Comparison of ENCODE assay signal across 7 mouse cellular contexts in the genomic region with DNA sequence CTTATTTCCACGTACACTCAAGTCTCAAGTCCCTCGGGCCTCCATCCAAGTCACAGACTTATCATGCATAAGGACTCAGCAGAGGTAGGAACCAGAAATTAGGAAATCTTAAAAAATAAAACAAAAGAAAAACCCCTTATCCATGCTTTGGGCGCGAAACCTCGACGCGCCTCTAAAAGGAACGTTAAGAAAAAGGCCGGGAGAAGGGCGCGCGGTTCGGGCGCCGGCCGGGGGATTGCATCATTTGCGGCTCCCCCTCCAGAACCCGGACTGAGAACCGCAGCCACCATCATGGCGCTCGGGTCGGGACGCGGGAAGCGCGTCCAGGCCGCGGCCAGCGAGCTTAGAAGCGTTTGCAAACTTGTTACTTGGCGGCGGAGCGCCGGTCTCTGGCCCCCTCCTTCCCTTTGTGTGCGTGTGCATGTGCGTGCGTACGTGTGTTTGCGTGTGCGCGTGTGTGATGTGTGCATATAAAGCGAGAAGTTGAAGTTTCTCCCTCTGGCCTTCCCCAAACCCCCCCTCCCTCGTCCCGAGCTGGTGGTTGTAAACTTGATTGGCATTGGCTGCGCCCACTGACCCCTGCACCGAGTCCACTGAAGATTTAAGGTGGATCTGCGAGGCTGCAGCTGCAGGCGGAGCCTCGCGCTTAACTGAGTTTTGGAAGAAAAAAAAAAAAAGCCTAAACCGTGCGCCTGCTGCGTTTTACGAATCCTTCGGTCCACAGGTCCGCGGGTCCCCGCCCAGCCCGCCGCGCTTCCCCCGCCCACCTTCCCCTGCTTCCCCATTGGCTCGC. TPM values are rescaled to one million over a fixed set of nuclear protein-coding genes. Genes with fewer than 3 reads are reported as not detected.
DNase-seq lines count a peak whose midpoint lies in the region; ATAC-seq lines count a peak whose summit lies in the region.

No protein-coding gene starts in this region.

- peaks cover 11% of the 10 kb centered on the region for H3K36me3 ChIP-seq in limb, embryonic 10.5 days
- H3K36me3 ChIP-seq in midbrain, embryonic 12.5 days = no peaks in the 10 kb centered on the region

- 1% methylated on average over 63 of the region's 63 CpGs for WGBS in limb, embryonic 10.5 days
- WGBS in midbrain, embryonic 12.5 days = under 1% methylated on average over 63 of the region's 63 CpGs

- peak overlapping the region; percentile 69 for H3K4me3 ChIP-seq in limb, embryonic 10.5 days
- H3K4me3 ChIP-seq in midbrain, embryonic 12.5 days = peak overlapping the region; percentile 58

- ATAC-seq in inflammation-experienced regulatory T-cells, adult 6 months = peak; percentile 47
- peak; percentile 91 for ATAC-seq in midbrain, embryonic 12.5 days (ENCODE audit: low FRiP score, low read depth)

- H3K4me2 ChIP-seq in midbrain, embryonic 12.5 days (replicated peaks) = peak overlapping the region; percentile 89

- intact Hi-C loops in gastrocnemius, postnatal 14 days (cut with DNase I; ENCODE audit: low total_unique reads) = no loop called here

- H3K4me1 ChIP-seq in limb, embryonic 10.5 days = peaks cover 36% of the 10 kb centered on the region
- H3K4me1 ChIP-seq in midbrain, embryonic 12.5 days = peaks cover 57% of the 10 kb centered on the region

- 0 out of 2 replicates have a peak, but pooled peaks cover 3% of the 10 kb centered on the region for H3K27me3 ChIP-seq in limb, embryonic 10.5 days (ENCODE audit: low read depth, poor library complexity, severe bottlenecking)
- H3K27me3 ChIP-seq in midbrain, embryonic 12.5 days = no peaks in the 10 kb centered on the region

- H3K9ac ChIP-seq in midbrain, embryonic 12.5 days (replicated peaks) = peak overlapping the region; percentile 75

- H3K27ac ChIP-seq in limb, embryonic 10.5 days = peak overlapping the region; percentile 98
- H3K27ac ChIP-seq in midbrain, embryonic 12.5 days (replicated peaks) = peak overlapping the region; percentile 99

- H3K9me3 ChIP-seq in limb, embryonic 10.5 days (replicated peaks) = no peaks in the 10 kb centered on the region
- no peaks in the 10 kb centered on the region for H3K9me3 ChIP-seq in midbrain, embryonic 12.5 days

- peak; percentile 91 for DNase-seq in adrenal gland, adult 2 months
- DNase-seq in embryo, embryonic 10 days (ENCODE audit: low spot score) = peak; percentile 93
- DNase-seq in gastrocnemius, postnatal 14 days = peak; percentile 85
- DNase-seq in limb, embryonic 10.5 days (ENCODE audit: low spot score) = peak; percentile 93
- DNase-seq in skeletal muscle tissue, adult 2 months (ENCODE audit: low read depth, low spot score) = peak; percentile 93

RNA-seq across cellular contexts. Expression of a gene that starts 8.1 kb away (rescaled TPM):
- 10 to 100 TPM; 41.5 to 42.2 TPM for total RNA-seq in adrenal gland, adult 2 months (2021)
- polyA plus RNA-seq in adrenal gland, adult 2 months (2012; rRNA removed) = 24.5 and 31.9 TPM in 2 replicates
- total RNA-seq in gastrocnemius, postnatal 14 days (2021) = 10 to 100 TPM; 42.0 to 42.4 TPM
- 10 to 100 TPM; 29.4 to 55.7 (median 51.9) TPM for polyA plus RNA-seq in inflammation-experienced regulatory T-cells, adult 6 months (2017; shearing (Covaris generic))
- polyA plus RNA-seq in limb, embryonic 10.5 days (2016; fragmentation: Nextera tagmentation; extraction: Ambion mirVana) = 8.4 and 10.3 TPM in 2 replicates
- polyA plus RNA-seq in midbrain, embryonic 12.5 days (2016; fragmentation: Nextera tagmentation; extraction: Ambion mirVana) = 28.3 and 30.0 TPM in 2 replicates

RNA-seq across cellular contexts. Expression of a gene that starts 29.9 kb away (rescaled TPM):
- total RNA-seq in adrenal gland, adult 2 months (2021) = 1 to 10 TPM; 5.2 to 8.6 TPM
- 9.6 and 9.9 TPM in 2 replicates for polyA plus RNA-seq in adrenal gland, adult 2 months (2012; rRNA removed)
- total RNA-seq in gastrocnemius, postnatal 14 days (2021) = 1 to 10 TPM; 5.5 to 5.8 TPM
- polyA plus RNA-seq in inflammation-experienced regulatory T-cells, adult 6 months (2017; shearing (Covaris generic)) = 1 to 10 TPM; 5.7 to 9.1 (median 6.8) TPM
- 7.8 and 9.7 TPM in 2 replicates for polyA plus RNA-seq in limb, embryonic 10.5 days (2016; fragmentation: Nextera tagmentation; extraction: Ambion mirVana)
- 42.4 and 42.7 TPM in 2 replicates for polyA plus RNA-seq in midbrain, embryonic 12.5 days (2016; fragmentation: Nextera tagmentation; extraction: Ambion mirVana)

RNA-seq across cellular contexts. Expression of a gene that starts 53.2 kb away (rescaled TPM):
- total RNA-seq in adrenal gland, adult 2 months (2021) = 1 to 10 TPM; 3.9 to 4.7 TPM
- 2.0 TPM in 2 replicates for polyA plus RNA-seq in adrenal gland, adult 2 months (2012; rRNA removed)
- total RNA-seq in gastrocnemius, postnatal 14 days (2021) = 1 to 10 TPM; 2.7 to 2.8 TPM
- polyA plus RNA-seq in inflammation-experienced regulatory T-cells, adult 6 months (2017; shearing (Covaris generic)) = under 1 TPM in 2 of 3 experiments, not detected in 1; 0.09 to 0.33 TPM
- 2.4 and 3.1 TPM in 2 replicates for polyA plus RNA-seq in limb, embryonic 10.5 days (2016; fragmentation: Nextera tagmentation; extraction: Ambion mirVana)
- 3.6 and 3.9 TPM in 2 replicates for polyA plus RNA-seq in midbrain, embryonic 12.5 days (2016; fragmentation: Nextera tagmentation; extraction: Ambion mirVana)

Comparison
In these comparisons a context has a peak if more than half of its experiments do, and no peak if none do; other contexts are left out.
1. Peak in every context shown above with its lines: DNase-seq, ATAC-seq, H3K4me3 ChIP-seq and H3K27ac ChIP-seq.